Mouse (Mus musculus): Measurements from ENCODE around the gene Nfe2l1.
"Not testable (repeated sequence)": the region's sequence is repeated elsewhere in the genome, so short reads cannot be mapped to it uniquely, and the experiment has no call there.

Gene Nfe2l1

GRCm38 (mm10) chr11:96829813-96830538 is at the start of gene Nfe2l1:
Nfe2l1 (minus strand) TSS chr11:96829968.
- peak; percentile 98 to 99 for DNase-seq (ENCODE audit: low spot score in 2 of 2)

GRCm38 (mm10) chr11:96879359-96879758 is 49.6 kb upstream of the Nfe2l1 start:
- no peak for DNase-seq (ENCODE audit: low spot score in 2 of 2)

- DNase-seq (ENCODE audit: low spot score in 2 of 2), result no peak
Observed at GRCm38 (mm10) chr11:96878715-96879114, 48.9 kb upstream of the Nfe2l1 start.

GRCm38 (mm10) chr11:96877071-96877470 is 47.3 kb upstream of the Nfe2l1 start:
- DNase-seq (ENCODE audit: low spot score in 2 of 2), result no peak

- no peak for DNase-seq (ENCODE audit: low spot score in 2 of 2)
Observed at GRCm38 (mm10) chr11:96876300-96877040, 46.7 kb upstream of the Nfe2l1 start.

GRCm38 (mm10) chr11:96875745-96876144 is 46.0 kb upstream of the Nfe2l1 start:
- peak; percentile 55 to 63 for DNase-seq (ENCODE audit: low spot score in 2 of 2)

GRCm38 (mm10) chr11:96875270-96875669 is 45.5 kb upstream of the Nfe2l1 start:
- DNase-seq (ENCODE audit: low spot score in 2 of 2), result no peak

GRCm38 (mm10) chr11:96873601-96874140 is 43.9 kb upstream of the Nfe2l1 start:
- DNase-seq (ENCODE audit: low spot score in 2 of 2), result no peak

- no peak for DNase-seq (ENCODE audit: low spot score in 2 of 2)
Observed at GRCm38 (mm10) chr11:96872441-96873379, 42.9 kb upstream of the Nfe2l1 start.

- DNase-seq (ENCODE audit: low spot score in 2 of 2), result peak; percentile 63 to 71
Observed at GRCm38 (mm10) chr11:96867149-96867548, 37.4 kb upstream of the Nfe2l1 start.

GRCm38 (mm10) chr11:96863206-96863995 is 33.6 kb upstream of the Nfe2l1 start:
- DNase-seq (ENCODE audit: low spot score in 2 of 2), result no peak

- DNase-seq (ENCODE audit: low spot score in 2 of 2), result no peak
Observed at GRCm38 (mm10) chr11:96862534-96862933, 32.8 kb upstream of the Nfe2l1 start.

GRCm38 (mm10) chr11:96861878-96862289 is 32.1 kb upstream of the Nfe2l1 start:
- DNase-seq (ENCODE audit: low spot score in 2 of 2), result peak; percentile 93 to 96

- no peak for DNase-seq (ENCODE audit: low spot score in 2 of 2)
Observed at GRCm38 (mm10) chr11:96861446-96861845, 31.7 kb upstream of the Nfe2l1 start.

GRCm38 (mm10) chr11:96860564-96860963 is 30.8 kb upstream of the Nfe2l1 start:
- peak; percentile 62 to 78 for DNase-seq (ENCODE audit: low spot score in 2 of 2)

- no peak for DNase-seq (ENCODE audit: low spot score in 2 of 2)
Observed at GRCm38 (mm10) chr11:96859635-96860034, 29.9 kb upstream of the Nfe2l1 start.

- no peak for DNase-seq (ENCODE audit: low spot score in 2 of 2)
Observed at GRCm38 (mm10) chr11:96857446-96857845, 27.7 kb upstream of the Nfe2l1 start.

- DNase-seq (ENCODE audit: low spot score in 2 of 2), result no peak
Observed at GRCm38 (mm10) chr11:96849681-96850467, 20.1 kb upstream of the Nfe2l1 start, which contains the start of gene Copz2. Copz2 (plus strand) TSS chr11:96849870.

- not testable (repeated sequence) for DNase-seq (ENCODE audit: low spot score in 2 of 2)
Observed at GRCm38 (mm10) chr11:96849145-96849544, 19.4 kb upstream of the Nfe2l1 start.

- no peak for DNase-seq (ENCODE audit: low spot score in 2 of 2)
Observed at GRCm38 (mm10) chr11:96848694-96849093, 18.9 kb upstream of the Nfe2l1 start.
